22 mouse cellular contexts compared by ENCODE assay signal in the genomic region with DNA sequence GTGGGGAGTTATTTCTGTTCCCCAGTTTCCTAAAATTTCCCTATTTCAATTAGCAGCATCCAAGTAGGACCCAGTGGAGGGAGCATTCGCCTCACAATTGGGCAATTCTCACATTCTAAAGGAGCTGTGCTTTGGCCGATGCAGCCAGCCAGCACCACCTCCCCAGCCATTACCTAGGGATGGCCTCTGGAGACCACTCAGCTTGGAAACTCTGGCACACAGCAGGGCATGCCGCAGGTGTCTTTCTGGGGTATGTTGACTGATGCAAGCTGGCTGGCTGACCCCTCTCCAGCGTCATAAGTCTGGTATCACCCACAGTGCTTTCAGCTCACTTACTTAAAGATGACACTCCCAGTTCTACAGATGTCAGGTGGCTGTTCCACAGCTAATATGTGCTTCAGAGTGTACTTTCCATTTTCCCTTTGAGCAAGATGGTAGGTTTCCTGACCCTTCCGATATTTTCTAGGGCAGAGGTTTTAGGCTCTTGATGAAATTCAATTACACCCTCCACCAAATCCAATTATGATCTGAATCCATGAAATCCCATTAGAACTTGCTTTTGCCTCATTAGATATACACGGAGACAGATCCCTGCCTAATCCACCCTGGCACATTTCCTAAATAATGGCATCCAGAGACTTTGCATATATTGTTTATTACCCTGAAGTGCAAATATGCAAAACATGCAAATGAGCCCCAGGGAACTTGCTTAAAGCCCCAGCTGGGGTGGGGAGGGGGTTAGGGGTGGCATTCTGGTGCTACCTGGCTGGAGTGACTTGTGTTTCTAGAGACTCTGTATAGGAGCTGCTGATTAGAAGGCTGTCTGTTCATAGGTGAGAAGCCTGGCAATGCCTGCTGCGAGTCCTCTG.
A peak's percentile ranks its signal among the peaks of the same experiment; 100 is the strongest.
DNase-seq lines count a peak whose midpoint lies in the region; ATAC-seq and TF ChIP-seq lines count a peak whose summit lies in the region.
"Had no signal": no experiment of that assay in that cellular context is flagged by ENCODE, and none has a peak within 500 bp of the region (broad histone marks: within the 10 kb centered on the region; RNA-seq: fewer than 3 reads in every experiment).

No protein-coding gene starts in this region.

- H3K9me3 ChIP-seq in hindbrain, embryonic 16.5 days (ENCODE audit: control insufficient read depth, low read length): no peaks in the 10 kb centered on the region
- H3K9me3 ChIP-seq in hindbrain, embryonic 12.5 days (replicated peaks): no peaks in the 10 kb centered on the region
- H3K9me3 ChIP-seq in midbrain, embryonic 13.5 days: no peaks in the 10 kb centered on the region
- no peaks in the 10 kb centered on the region for H3K9me3 ChIP-seq in intestine, postnatal 0 days (ENCODE audit: control insufficient read depth)
- H3K9me3 ChIP-seq: forebrain, embryonic 12.5 days; heart, embryonic 15.5 days; kidney, embryonic 15.5 days; limb, embryonic 15.5 days had no signal

- H3K27ac ChIP-seq in hindbrain, embryonic 16.5 days (ENCODE audit: low read depth, low read length): no peak overlapping the region
- no peak overlapping the region for H3K27ac ChIP-seq in hindbrain, embryonic 12.5 days
- H3K27ac ChIP-seq in midbrain, embryonic 13.5 days: peak overlapping the region; percentile 44; the same call in 1 of the 2 replicates
- no peak overlapping the region for H3K27ac ChIP-seq in intestine, postnatal 0 days (ENCODE audit: low read depth, low read length)
- H3K27ac ChIP-seq: forebrain, embryonic 12.5 days; heart, embryonic 15.5 days; kidney, embryonic 15.5 days; limb, embryonic 15.5 days had no signal

- no peak overlapping the region for H3K4me3 ChIP-seq in hindbrain, embryonic 16.5 days (ENCODE audit: low read length)
- no peak overlapping the region for H3K4me3 ChIP-seq in hindbrain, embryonic 12.5 days
- H3K4me3 ChIP-seq in midbrain, embryonic 13.5 days (replicated peaks): no peak overlapping the region
- no peak overlapping the region for H3K4me3 ChIP-seq in intestine, postnatal 0 days (ENCODE audit: low read depth, low read length)
- H3K4me3 ChIP-seq: forebrain, embryonic 12.5 days; heart, embryonic 15.5 days; kidney, embryonic 15.5 days; limb, embryonic 15.5 days had no signal

- no peaks in the 10 kb centered on the region for H3K36me3 ChIP-seq in hindbrain, embryonic 16.5 days (ENCODE audit: control insufficient read depth, insufficient read depth, low read length)
- H3K36me3 ChIP-seq in hindbrain, embryonic 12.5 days: no peaks in the 10 kb centered on the region
- H3K36me3 ChIP-seq in midbrain, embryonic 13.5 days: no peaks in the 10 kb centered on the region
- no peaks in the 10 kb centered on the region for H3K36me3 ChIP-seq in intestine, postnatal 0 days (ENCODE audit: control insufficient read depth, insufficient read depth)
- H3K36me3 ChIP-seq: forebrain, embryonic 12.5 days; heart, embryonic 15.5 days; kidney, embryonic 15.5 days; limb, embryonic 15.5 days had no signal

- no peaks in the 10 kb centered on the region for H3K27me3 ChIP-seq in hindbrain, embryonic 16.5 days (replicated peaks; ENCODE audit: control insufficient read depth, insufficient read depth, low read length)
- H3K27me3 ChIP-seq in hindbrain, embryonic 12.5 days: no peaks in the 10 kb centered on the region
- peaks cover 3% of the 10 kb centered on the region; the same call in 1 of the 2 replicates for H3K27me3 ChIP-seq in midbrain, embryonic 13.5 days
- no peaks in the 10 kb centered on the region for H3K27me3 ChIP-seq in intestine, postnatal 0 days (replicated peaks; ENCODE audit: control insufficient read depth, insufficient read depth, low read length)
- H3K27me3 ChIP-seq: forebrain, embryonic 12.5 days; heart, embryonic 15.5 days; kidney, embryonic 15.5 days; limb, embryonic 15.5 days had no signal

- ATAC-seq in hindbrain, embryonic 16.5 days: peak; percentile 60
- ATAC-seq in hindbrain, embryonic 12.5 days (ENCODE audit: low FRiP score): no peak
- ATAC-seq in midbrain, embryonic 13.5 days: peak; percentile 87
- no peak for ATAC-seq in intestine, postnatal 0 days
- ATAC-seq: intestine, embryonic 16.5 days; Patski had no signal

- H3K4me2 ChIP-seq in hindbrain, embryonic 16.5 days (ENCODE audit: low read length): no peak overlapping the region
- H3K4me2 ChIP-seq in hindbrain, embryonic 12.5 days (replicated peaks): no peak overlapping the region
- no peak overlapping the region for H3K4me2 ChIP-seq in midbrain, embryonic 13.5 days (replicated peaks)
- no peak overlapping the region for H3K4me2 ChIP-seq in intestine, postnatal 0 days (replicated peaks; ENCODE audit: low read depth)
- H3K4me2 ChIP-seq: forebrain, embryonic 12.5 days; heart, embryonic 15.5 days; kidney, embryonic 15.5 days; limb, embryonic 15.5 days had no signal

- no peak for TF ChIP-seq POLR2A in brain, embryonic 14.5 days (IDR thresholded peaks at IDR 0.05; ENCODE audit: borderline replicate concordance, extremely low read depth, insufficient read depth, insufficient read length, poor library complexity, severe bottlenecking)

- peak; percentile 78 for DNase-seq in brain, embryonic 14.5 days (ENCODE audit: low read depth)
- DNase-seq in retina, postnatal 1 day: peak; percentile 94
- DNase-seq in heart, adult 8-10 months (ENCODE audit: low spot score): no peak
- DNase-seq: adrenal gland, postnatal 14 days; cerebellum, adult 11 months; cerebellum, postnatal 25 days; embryo, embryonic 11 days; gastrocnemius, postnatal 10 days; heart, adult 18-20 months; kidney, postnatal 4 days; lung, postnatal 10 days; right cerebral cortex, postnatal 4 days had no signal

- H3K9ac ChIP-seq in hindbrain, embryonic 16.5 days (ENCODE audit: low read depth, low read length): no peak overlapping the region
- no peak overlapping the region for H3K9ac ChIP-seq in hindbrain, embryonic 12.5 days
- H3K9ac ChIP-seq in midbrain, embryonic 13.5 days (replicated peaks): no peak overlapping the region
- H3K9ac ChIP-seq in intestine, postnatal 0 days (ENCODE audit: low read depth, low read length): no peak overlapping the region
- H3K9ac ChIP-seq: forebrain, embryonic 12.5 days; heart, embryonic 15.5 days; kidney, embryonic 15.5 days; limb, embryonic 15.5 days had no signal

- no peak for TF ChIP-seq CTCF in brain, embryonic 14.5 days (IDR thresholded peaks at IDR 0.05; ENCODE audit: borderline replicate concordance, extremely low read depth, insufficient read depth, insufficient read length)
- no peak for TF ChIP-seq CTCF in intestine, postnatal 0 days (IDR thresholded peaks at IDR 0.05; ENCODE audit: low read depth)

- 36% methylated on average over 7 of the region's 7 CpGs for WGBS in hindbrain, embryonic 16.5 days
- WGBS in hindbrain, embryonic 12.5 days: 48% methylated on average over 7 of the region's 7 CpGs
- WGBS in midbrain, embryonic 13.5 days: 23% methylated on average over 7 of the region's 7 CpGs
- WGBS in intestine, postnatal 0 days: 48% methylated on average over 7 of the region's 7 CpGs

- H3K4me1 ChIP-seq in hindbrain, embryonic 16.5 days (ENCODE audit: control insufficient read depth, insufficient read depth, low read depth, low read length): no peaks in the 10 kb centered on the region; the same call in 1 of the 2 replicates
- H3K4me1 ChIP-seq in hindbrain, embryonic 12.5 days: peaks cover 6% of the 10 kb centered on the region; the same call in 1 of the 2 replicates
- H3K4me1 ChIP-seq in midbrain, embryonic 13.5 days (replicated peaks): peaks cover 19% of the 10 kb centered on the region
- H3K4me1 ChIP-seq in intestine, postnatal 0 days (replicated peaks; ENCODE audit: control insufficient read depth, insufficient read depth, low read length): no peaks in the 10 kb centered on the region
- H3K4me1 ChIP-seq: heart, embryonic 15.5 days; kidney, embryonic 15.5 days had no signal

Comparison
In these comparisons a context has a peak if more than half of its experiments do, and no peak if none do; other contexts are left out.
1. ATAC-seq: peak in hindbrain, embryonic 16.5 days (single experiment) and midbrain, embryonic 13.5 days (single experiment); none in hindbrain, embryonic 12.5 days (single experiment) and intestine, postnatal 0 days (single experiment).